Mouse (Mus musculus): ENCODE data around the gene Nell2.

- TF ChIP-seq CTCF (IDR thresholded peaks at IDR 0.05; ENCODE audit: extremely low read depth, insufficient read depth, insufficient read length, insufficient replicate concordance) = no peak
- TF ChIP-seq POLR2A (IDR thresholded peaks at IDR 0.05; ENCODE audit: low read depth, low read length) = no peak
Observed at GRCm38 (mm10) chr15:95322744-95323143, 205.6 kb downstream of the Nell2 start.
